Mouse (Mus musculus): ENCODE measurements around the gene Lrrc32.

DNA sequence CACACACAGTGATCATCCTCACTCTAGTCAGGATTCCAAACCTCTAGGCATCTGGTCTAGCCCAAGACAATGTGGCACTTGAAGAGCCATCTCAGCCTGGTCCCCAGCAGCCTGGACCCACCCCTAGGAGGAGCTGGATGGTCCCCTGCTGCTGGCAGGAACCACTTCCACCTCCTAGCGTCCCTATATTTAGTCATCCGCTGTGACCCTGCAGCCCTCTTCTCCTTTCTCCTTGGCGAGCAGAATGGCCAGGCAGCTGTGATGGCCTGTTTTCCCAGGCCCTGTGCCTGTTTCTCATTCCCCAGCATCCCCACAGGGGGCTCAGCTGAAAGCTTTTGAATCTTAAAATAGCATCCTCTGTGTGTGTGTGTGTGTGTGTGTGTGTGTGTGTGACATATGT is 59.8 kb downstream of the Lrrc32 start:
- TF ChIP-seq CTCF (IDR thresholded peaks at IDR 0.05; ENCODE audit: low read depth, low read length) (no peak), POLR2A (IDR thresholded peaks at IDR 0.05; ENCODE audit: extremely low read depth, insufficient read depth, low read length) (no peak)

All from liver, adult 2 months (tissue).